Mouse (Mus musculus) CH12.LX (cell line): Measurements from ENCODE around the gene Rnf151.

Experiments
- CHD1 ChIP-seq: IDR thresholded peaks from 2 replicates; pipeline ENCODE4 v1.6.1; 2012; ENCODE audit warnings: low read depth, low read length, improper control_type of control experiment, inconsistent platforms
- CTCF ChIP-seq, 2 experiments: IDR thresholded peaks in 1 of 2; conservative IDR thresholded peaks in 1 of 2; 2 replicates each; pipeline ENCODE4 v1.5.1; 2011 to 2012; ENCODE audit warnings: low read depth in 2 of 2, low read length in 2 of 2, improper control_type of control experiment in 1 of 2, inconsistent platforms in 1 of 2, mild to moderate bottlenecking in 1 of 2, moderate library complexity in 1 of 2
- ELF1 ChIP-seq: IDR thresholded peaks from 2 replicates; pipeline ENCODE4 v1.6.1; 2014; ENCODE audit warnings: low read depth, mild to moderate bottlenecking, inconsistent platforms, low read length, improper control_type of control experiment
- MAX ChIP-seq: IDR thresholded peaks from 2 replicates; pipeline ENCODE4 v1.6.1; 2011; ENCODE audit warnings: low read length, improper control_type of control experiment
- MXI1 ChIP-seq: IDR thresholded peaks from 2 replicates; pipeline ENCODE4 v1.6.1; 2011; ENCODE audit warnings: mild to moderate bottlenecking, low read depth, low read length, improper control_type of control experiment
- RCOR1 ChIP-seq: conservative IDR thresholded peaks from 2 replicates; pipeline ENCODE4 v1.6.1; 2012; ENCODE audit warnings: low read depth, mild to moderate bottlenecking, inconsistent platforms, low read length, improper control_type of control experiment
- SIN3A ChIP-seq: IDR thresholded peaks from 2 replicates; pipeline ENCODE4 v1.6.1; 2012; ENCODE audit warnings: low read length, improper control_type of control experiment, inconsistent platforms
- USF2 ChIP-seq: conservative IDR thresholded peaks from 2 replicates; pipeline ENCODE4 v1.6.1; 2011; ENCODE audit warnings: low read depth, low read length, improper control_type of control experiment
- ZKSCAN1 ChIP-seq: IDR thresholded peaks from 2 replicates; pipeline ENCODE4 v1.6.1; 2012; ENCODE audit warnings: low read depth, inconsistent platforms, low read length, improper control_type of control experiment, borderline replicate concordance

DNA sequence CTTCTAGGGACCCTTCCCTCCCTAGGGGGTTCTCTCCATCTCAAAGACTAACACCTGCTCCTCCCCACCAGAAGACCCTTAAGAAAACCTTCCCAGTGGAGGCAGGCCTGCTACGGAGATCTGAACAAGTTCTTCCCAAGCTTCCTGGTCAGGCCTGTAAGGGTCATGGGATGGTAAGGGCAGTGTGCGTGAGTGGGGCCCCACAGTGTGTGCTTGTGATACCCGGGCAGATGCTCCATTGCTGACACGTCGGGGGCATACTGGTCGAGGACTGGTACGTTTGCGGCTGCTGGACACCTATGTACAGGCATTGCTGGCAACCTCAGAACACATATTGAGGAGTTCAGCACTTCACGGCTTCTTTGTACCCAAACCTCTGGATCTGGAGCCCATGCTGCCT lies 19.1 kb downstream of the Rnf151 start:
- TF ChIP-seq CHD1 (no peak), MXI1 (no peak), ELF1 (no peak), CTCF (conservative IDR thresholded peaks at IDR 0.05 in 1 of 2, IDR thresholded peaks at IDR 0.05 in 1 of 2; ENCODE audit: low read depth in 2 of 2, low read length in 2 of 2) (no peak), MAX (no peak), RCOR1 (no peak), USF2 (no peak), ZKSCAN1 (no peak), SIN3A (no peak)
